Mouse (Mus musculus): ENCODE measurements at regions not wholly inside any gene's neighbourhood (a gene's known extent, or its start where the extent isn't known, plus 50 kb on each side); places are given as distances from the start of the nearest gene placed in this dataset.

- no peak for DNase-seq
These were observed 148.8 kb downstream of the Ccser2 start for GRCm38 (mm10) chr14:36819826-36820225.

- no peak for DNase-seq
These were observed 166.2 kb downstream of the Ccser2 start for GRCm38 (mm10) chr14:36802418-36802817.

GRCm38 (mm10) chr14:36799820-36800219 lies 168.8 kb downstream of the Ccser2 start:
- no peak for DNase-seq

GRCm38 (mm10) chr14:36781882-36782281 lies 186.7 kb downstream of the Ccser2 start:
- DNase-seq, result no peak

GRCm38 (mm10) chr14:36778956-36779355 lies 189.6 kb downstream of the Ccser2 start:
- DNase-seq, result no peak

- no peak for DNase-seq
These were observed 194.2 kb downstream of the Ccser2 start for GRCm38 (mm10) chr14:36774349-36774748.

GRCm38 (mm10) chr14:36764377-36764776 lies 204.2 kb downstream of the Ccser2 start:
- no peak for DNase-seq

- no peak for DNase-seq
These were observed 212.5 kb downstream of the Ccser2 start for GRCm38 (mm10) chr14:36756056-36756455.

GRCm38 (mm10) chr14:36748130-36748883 lies 220.3 kb downstream of the Ccser2 start:
- no peak for DNase-seq

GRCm38 (mm10) chr14:36731095-36731494 lies 237.5 kb downstream of the Ccser2 start:
- no peak for DNase-seq

GRCm38 (mm10) chr14:36726092-36726491 lies 242.5 kb downstream of the Ccser2 start:
- no peak for DNase-seq

GRCm38 (mm10) chr14:36715684-36716083 lies 252.9 kb downstream of the Ccser2 start:
- DNase-seq, result no peak

- no peak for DNase-seq
These were observed 271.6 kb downstream of the Ccser2 start for GRCm38 (mm10) chr14:36696993-36697392.

- no peak for DNase-seq
These were observed 276.6 kb downstream of the Ccser2 start for GRCm38 (mm10) chr14:36691958-36692357.

GRCm38 (mm10) chr14:36691018-36691417 lies 277.6 kb downstream of the Ccser2 start:
- DNase-seq, result no peak

GRCm38 (mm10) chr14:36658678-36659263 lies 309.8 kb downstream of the Ccser2 start:
- no peak for DNase-seq

- DNase-seq, result no peak
These were observed 310.4 kb downstream of the Ccser2 start for GRCm38 (mm10) chr14:36658193-36658592.

- DNase-seq, result no peak
These were observed 315.5 kb downstream of the Ccser2 start for GRCm38 (mm10) chr14:36652982-36653557.

GRCm38 (mm10) chr14:36651053-36651735 lies 317.4 kb downstream of the Ccser2 start:
- no peak for DNase-seq

GRCm38 (mm10) chr14:36646649-36647048 lies 321.9 kb downstream of the Ccser2 start:
- DNase-seq, result no peak

- no peak for DNase-seq
These were observed 322.3 kb downstream of the Ccser2 start for GRCm38 (mm10) chr14:36646237-36646636.

- no peak for DNase-seq
These were observed 343.8 kb downstream of the Ccser2 start for GRCm38 (mm10) chr14:36624822-36625221.

GRCm38 (mm10) chr14:36624134-36624533 lies 344.4 kb downstream of the Ccser2 start:
- no peak for DNase-seq

GRCm38 (mm10) chr14:36623036-36623435 lies 345.5 kb downstream of the Ccser2 start:
- no peak for DNase-seq
